Mouse (Mus musculus) cerebellum, adult 2 months (tissue): ENCODE results near the gene Zbed4. TPM values are rescaled to one million over a fixed set of nuclear protein-coding genes. Genes with fewer than 3 reads are reported as not detected.
A peak's percentile ranks its signal among the peaks of the same experiment; 100 is the strongest.
"Not testable (repeated sequence)": the region's sequence is repeated elsewhere in the genome, so short reads cannot be mapped to it uniquely, and the experiment has no call there.

Experiments used
- DNase-seq, 2 experiments: peaks; one replicate each; pipeline ENCODE4 v3.0.0; 2021
- H3K27ac ChIP-seq: fragments of 200-500 bp; 2 replicates; pipeline ENCODE4 v1.5.1; 2012; ENCODE audit warnings: low read length, control low read depth, inconsistent platforms; ENCODE audit not compliant: insufficient read depth
- H3K27me3 ChIP-seq: fragments of 200-500 bp; 2 replicates; pipeline ENCODE4 v1.6.1; 2012; ENCODE audit warnings: inconsistent platforms, mild to moderate bottlenecking, low read length, moderate library complexity; ENCODE audit not compliant: control insufficient read depth, insufficient read depth
- H3K4me1 ChIP-seq: fragments of 200-500 bp; 2 replicates; pipeline ENCODE4 v1.6.1; 2011; ENCODE audit warnings: low read length; ENCODE audit not compliant: control insufficient read depth, insufficient read depth
- H3K4me3 ChIP-seq: fragments of 200-500 bp; replicated peaks from 2 replicates; pipeline ENCODE3; 2011; ENCODE audit warnings: mild to moderate bottlenecking, low read depth, low read length, control low read depth; ENCODE audit not compliant: insufficient read depth
- CTCF ChIP-seq: fragments of 200-500 bp; IDR thresholded peaks from 2 replicates; pipeline ENCODE4 v1.5.1; 2011; ENCODE audit warnings: low read depth, mild to moderate bottlenecking, control low read depth, low read length, moderate library complexity, borderline replicate concordance; ENCODE audit not compliant: insufficient read depth
- POLR2A ChIP-seq: fragments of 200-500 bp; IDR thresholded peaks from 2 replicates; pipeline ENCODE4 v1.6.1; 2011; ENCODE audit warnings: low read length, control low read depth, borderline replicate concordance; ENCODE audit not compliant: insufficient read depth
- WGBS: fragments of 180-500 bp; shearing (Covaris S2); methylation state at CpG from one replicate; pipeline ENCODE4 v1.1.7; 2018; 5-methylcytosine and 5-hydroxymethylcytosine counted together
- polyA plus RNA-seq: library from polyadenylated mRNA; depleted of rRNA; stranded (reverse); fragments of >200 nt; gene quantifications from 2 replicates; pipeline ENCODE4 v1.2.3, GENCODE M21; 2012

The Zbed4 gene
- polyA plus RNA-seq, 1 experiment: 6.9 TPM

GRCm38 (mm10) chr15:88745347-88745746, 6.1 kb upstream of the Zbed4 start:
- TF ChIP-seq POLR2A (no peak), CTCF (no peak)
- no peak overlapping the region for H3K4me3 ChIP-seq
- H3K27me3 ChIP-seq: no peaks in the 10 kb centered on the region
- WGBS: 83% methylated on average over 3 of the region's 3 CpGs
- H3K4me1 ChIP-seq: no peaks in the 10 kb centered on the region
- no peak overlapping the region for H3K27ac ChIP-seq
- DNase-seq: no peak

GRCm38 (mm10) chr15:88745926-88746325, 5.5 kb upstream of the Zbed4 start:
- TF ChIP-seq CTCF (no peak), POLR2A (no peak)

GRCm38 (mm10) chr15:88749617-88750016, 1.8 kb upstream of the Zbed4 start:
- H3K4me1 ChIP-seq, H3K27me3 ChIP-seq, H3K4me3 ChIP-seq, H3K27ac ChIP-seq, DNase-seq: not testable (repeated sequence)
- WGBS: 94% methylated on average over 8 of the region's 8 CpGs

More at GRCm38 (mm10) chr15:88745926-88746325, 5.5 kb upstream of the Zbed4 start:
- Histone ChIP-seq H3K27me3 (no peaks in the 10 kb centered on the region), H3K27ac (no peak overlapping the region), H3K4me3 (no peak overlapping the region), H3K4me1 (peaks cover 4% of the 10 kb centered on the region; the same call in 1 of the 2 replicates)
- WGBS: 49% methylated on average over 3 of the region's 3 CpGs
- no peak for DNase-seq

GRCm38 (mm10) chr15:88750032-88750431, 1.4 kb upstream of the Zbed4 start:
- WGBS: 95% methylated on average over 10 of the region's 10 CpGs
- peaks cover 4% of the 10 kb centered on the region; the same call in 1 of the 2 replicates for H3K4me1 ChIP-seq
- H3K4me3 ChIP-seq: no peak overlapping the region
- no peak for TF ChIP-seq CTCF
- no peak overlapping the region for H3K27ac ChIP-seq
- H3K27me3 ChIP-seq: no peaks in the 10 kb centered on the region
- no peak for DNase-seq

- TF ChIP-seq CTCF (no peak), POLR2A (peak; percentile 92)
- Histone ChIP-seq H3K27ac (peak overlapping the region; percentile 80), H3K27me3 (no peaks in the 10 kb centered on the region), H3K4me1 (peaks cover 4% of the 10 kb centered on the region; the same call in 1 of the 2 replicates), H3K4me3 (peak overlapping the region; percentile 69)
- DNase-seq: peak; percentile 99 to 100
- WGBS: 7% methylated on average over 54 of the region's 54 CpGs
Measured at GRCm38 (mm10) chr15:88750677-88751563, 540 bp upstream of the Zbed4 start.

GRCm38 (mm10) chr15:88752403-88752733, 908 bp downstream of the Zbed4 start:
- DNase-seq: no peak
- TF ChIP-seq POLR2A: no peak
- TF ChIP-seq CTCF: no peak
- WGBS: 2% methylated on average over 8 of the region's 8 CpGs
- Histone ChIP-seq H3K4me1 (peaks cover 4% of the 10 kb centered on the region; the same call in 1 of the 2 replicates), H3K4me3 (peak overlapping the region; percentile 96), H3K27ac (0 out of 2 replicates have a peak overlapping the region, but pooled peaks have one; percentile 2), H3K27me3 (no peaks in the 10 kb centered on the region)

GRCm38 (mm10) chr15:88754896-88755295, 3.4 kb downstream of the Zbed4 start:
- 90% methylated on average over 2 of the region's 2 CpGs for WGBS
- TF ChIP-seq POLR2A (no peak), CTCF (no peak)

GRCm38 (mm10) chr15:88755761-88756160, 4.3 kb downstream of the Zbed4 start:
- H3K4me3 ChIP-seq: no peak overlapping the region
- no peak for TF ChIP-seq CTCF
- DNase-seq: no peak
- 95% methylated on average over 18 of the region's 18 CpGs for WGBS
- H3K4me1 ChIP-seq: peaks cover under 1% of the 10 kb centered on the region; the same call in 1 of the 2 replicates
- no peak overlapping the region for H3K27ac ChIP-seq
- no peaks in the 10 kb centered on the region for H3K27me3 ChIP-seq

More at GRCm38 (mm10) chr15:88754896-88755295, 3.4 kb downstream of the Zbed4 start:
- DNase-seq: no peak
- Histone ChIP-seq H3K4me3 (no peak overlapping the region), H3K4me1 (peaks cover 4% of the 10 kb centered on the region; the same call in 1 of the 2 replicates), H3K27ac (no peak overlapping the region), H3K27me3 (no peaks in the 10 kb centered on the region)
